Mouse (Mus musculus) yolk sac, embryonic 10.5 days (tissue): ENCODE measurements around the gene Plekhh2.
A peak's percentile ranks its signal among the peaks of the same experiment; 100 is the strongest.

ENCODE experiments used
- DNase-seq: peaks from one replicate; pipeline ENCODE4 v3.0.0-alpha.2; 2017; ENCODE audit warnings: low spot score

Gene Plekhh2

DNA sequence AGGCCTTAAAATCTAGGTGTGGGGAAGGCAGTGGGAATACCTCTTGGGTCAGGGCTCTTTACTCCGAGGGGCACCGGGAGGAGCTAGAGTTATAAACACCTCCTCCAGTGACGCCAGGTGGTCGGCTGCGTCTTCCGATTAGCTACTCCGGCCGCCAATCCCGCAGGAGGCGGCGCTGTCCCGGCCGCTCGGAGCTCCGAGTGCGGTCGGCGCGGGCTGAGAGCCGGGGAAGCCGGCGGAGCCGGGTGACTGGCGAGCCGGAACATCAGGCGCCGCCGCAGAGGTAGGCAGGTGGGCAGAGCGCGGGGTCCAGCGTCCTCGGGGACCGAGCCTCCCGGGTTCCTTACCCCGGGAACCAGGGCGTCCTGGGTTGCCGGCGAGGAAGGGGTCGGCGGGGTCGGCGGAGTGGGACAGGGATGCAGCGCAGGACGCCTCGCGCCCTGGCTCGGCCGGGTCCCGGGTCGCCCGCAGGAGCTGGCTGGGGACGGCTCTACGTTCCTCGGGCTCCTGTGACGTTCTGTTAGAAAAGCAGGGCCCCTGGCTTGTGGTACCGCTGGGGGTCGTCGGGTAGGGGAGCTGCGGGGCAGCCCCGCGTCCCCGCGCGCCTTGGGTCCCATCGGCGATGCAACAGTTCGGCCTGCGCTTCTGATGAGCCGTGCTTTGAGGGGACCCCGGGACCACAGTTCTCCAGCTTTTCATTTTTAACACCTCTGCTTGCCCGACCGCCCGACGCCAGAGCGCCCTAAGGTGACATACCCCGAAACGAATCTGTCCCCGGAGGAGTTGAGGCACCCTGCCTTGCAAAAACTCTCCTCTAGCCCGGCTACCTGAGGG, at the start of gene Plekhh2:
Gene Plekhh2 (plus strand): TSS at position 214 of the 834 bp plus-strand sequence.
- peak; percentile 87 for DNase-seq

DNA sequence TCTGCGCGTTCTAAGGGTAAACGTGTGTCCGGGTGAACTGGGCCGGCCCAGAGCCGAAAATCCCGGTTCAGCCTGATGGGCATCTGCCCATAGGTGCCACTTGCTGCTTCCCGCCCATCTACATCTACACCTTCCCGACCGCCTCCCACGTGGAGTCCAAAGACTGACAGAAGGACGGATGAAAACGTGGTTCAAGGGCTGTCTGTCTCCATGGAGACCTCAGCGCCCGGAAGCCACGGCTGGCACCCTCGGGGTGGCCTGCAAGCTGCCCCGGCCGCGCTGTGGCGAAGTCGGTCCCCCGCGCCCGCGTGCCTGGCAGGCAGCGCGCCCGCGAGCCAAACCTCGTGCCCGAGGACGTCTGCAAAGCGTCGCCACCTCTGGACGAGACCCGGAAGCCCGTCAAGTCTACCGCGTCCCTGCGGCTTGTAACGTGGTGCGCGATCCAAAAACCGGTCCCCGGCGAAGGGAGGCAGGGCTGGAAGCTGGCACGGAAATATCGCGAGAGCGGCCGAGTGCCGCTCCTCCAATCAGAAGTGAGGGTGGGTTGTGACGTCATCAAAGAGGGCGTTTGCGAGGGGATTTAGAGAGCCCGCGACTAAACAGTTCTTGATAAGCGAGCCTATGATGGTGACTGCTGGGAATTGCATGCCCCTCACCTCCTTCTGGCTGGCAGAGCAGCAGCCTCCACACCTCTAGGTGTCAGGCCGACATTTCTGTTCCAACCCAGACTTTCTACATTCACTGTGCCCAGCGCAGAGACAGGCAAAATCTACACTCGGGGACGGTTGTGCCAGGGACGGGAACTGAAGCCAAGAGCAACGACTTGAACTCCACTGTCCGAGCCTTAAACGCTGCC, 45.7 kb upstream of the Plekhh2 start, which contains the start of gene Thada:
Gene Thada (minus strand): TSS at position 453 of the 856 bp plus-strand sequence.
- DNase-seq: peak; percentile 96

DNA sequence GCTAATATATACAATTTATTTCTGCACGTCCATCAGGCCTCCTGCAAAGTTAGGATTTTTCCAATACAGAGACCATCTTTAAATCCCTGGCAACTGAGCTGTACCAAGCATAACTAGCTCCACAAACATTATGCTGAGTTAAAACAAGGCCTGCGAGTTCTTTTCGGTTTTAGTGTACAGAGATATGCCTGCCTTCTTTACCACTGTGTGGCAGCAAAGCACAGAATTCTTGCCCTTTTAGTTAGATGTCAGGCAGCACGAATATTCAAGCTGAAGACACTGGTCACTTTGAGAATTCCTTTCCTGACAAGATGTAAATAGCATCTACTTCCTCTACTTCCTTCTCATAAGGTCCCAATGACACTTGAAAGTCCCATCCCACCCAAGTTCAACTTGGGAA, 37.4 kb upstream of the Plekhh2 start:
- DNase-seq: no peak

DNA sequence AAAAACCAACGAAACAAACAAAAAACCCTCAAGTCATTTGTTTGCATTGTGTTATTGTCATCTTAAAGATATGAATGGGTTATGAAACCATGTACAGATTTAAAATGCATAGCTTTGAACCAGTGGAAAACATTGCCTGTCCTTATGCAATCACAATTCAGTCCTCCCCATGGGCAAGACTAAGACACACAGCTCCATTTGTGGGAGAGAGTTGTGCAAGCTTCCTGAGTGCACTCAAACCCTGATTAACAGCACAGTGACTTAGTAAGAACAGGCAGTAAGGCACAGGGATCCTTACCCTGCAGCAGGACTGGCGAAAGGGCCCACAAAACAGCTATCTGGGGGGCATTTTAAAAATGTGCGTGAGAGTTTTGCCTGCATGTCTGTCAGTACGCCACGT, 34.5 kb upstream of the Plekhh2 start:
- no peak for DNase-seq

DNA sequence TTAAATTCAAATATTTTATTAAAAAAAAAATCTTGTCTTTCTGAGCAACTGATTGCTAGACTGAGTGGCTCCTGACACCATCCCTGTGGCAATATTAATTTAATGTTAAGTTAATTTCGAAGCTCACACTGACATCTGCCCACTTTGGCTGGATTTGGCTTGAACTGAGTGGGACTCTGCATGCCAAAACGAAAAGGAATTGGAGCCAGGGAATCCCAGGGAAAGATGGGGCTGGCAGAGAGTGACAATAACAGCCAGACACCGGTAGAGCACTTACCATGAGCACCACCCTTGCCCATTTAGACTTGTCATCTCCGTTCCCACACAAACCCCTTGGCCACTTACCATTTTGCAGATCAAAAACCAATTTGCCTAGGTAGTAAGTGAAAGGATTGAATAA, 33.4 kb upstream of the Plekhh2 start:
- no peak for DNase-seq

DNA sequence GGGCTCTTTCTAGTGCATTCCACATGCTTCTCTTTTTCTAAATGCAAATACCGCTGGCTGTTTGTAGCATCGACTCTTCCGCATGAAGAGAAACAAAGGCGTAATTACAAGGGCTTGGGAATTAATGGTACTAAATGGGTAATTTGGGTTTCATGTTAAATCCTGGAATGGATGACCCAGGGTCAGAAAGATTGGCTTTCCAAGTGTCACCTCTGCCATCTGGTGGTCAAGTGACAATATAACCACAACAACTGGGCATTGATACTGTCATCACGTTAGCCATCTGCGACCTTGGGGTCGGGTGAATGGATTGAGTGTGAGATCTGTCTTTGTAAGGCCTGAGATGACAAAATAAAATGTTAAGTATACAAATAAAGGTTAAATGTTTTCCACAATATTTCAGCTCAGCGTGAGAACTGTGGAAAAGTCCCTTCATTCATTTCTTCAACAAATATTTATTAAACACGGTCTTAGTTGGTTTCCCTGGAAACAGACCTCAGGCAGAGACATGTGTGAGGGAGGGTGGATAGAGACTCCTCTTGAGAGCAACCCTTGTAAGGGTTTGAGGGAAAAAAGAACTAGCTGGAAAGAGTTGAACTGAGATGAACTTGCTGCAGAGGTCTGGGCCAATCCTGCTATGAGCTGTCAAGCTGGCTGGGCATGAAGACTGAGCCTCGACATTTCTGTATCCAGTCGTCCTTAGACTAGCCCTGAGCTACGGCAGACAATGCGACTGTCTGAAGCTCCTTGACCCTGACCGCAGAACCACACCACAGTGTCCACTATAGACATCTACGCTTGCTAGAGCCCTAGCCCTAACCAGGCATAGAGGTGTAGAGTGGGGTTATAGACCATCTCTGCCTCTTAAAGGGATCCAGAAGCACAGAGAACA, 31.0 kb upstream of the Plekhh2 start:
- no peak for DNase-seq

DNA sequence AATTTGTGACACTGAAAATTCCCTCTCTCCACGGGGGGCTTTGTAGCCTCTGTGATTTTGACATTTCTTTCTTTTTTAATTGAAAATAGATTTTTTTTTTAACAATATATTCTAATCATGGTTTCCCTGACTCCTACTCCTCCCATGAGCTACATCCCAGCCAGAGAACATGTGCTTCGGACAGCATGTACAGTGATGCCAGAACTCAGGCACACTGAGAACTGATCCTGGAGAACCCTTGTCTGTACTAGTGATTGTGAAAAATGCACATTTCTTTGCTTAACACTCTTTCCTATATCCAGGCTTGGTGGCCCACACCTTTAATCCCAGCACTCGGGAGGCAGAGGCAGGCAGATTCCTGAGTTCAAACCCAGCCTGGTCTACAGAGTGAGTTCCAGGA, 28.9 kb upstream of the Plekhh2 start:
- DNase-seq: no peak

DNA sequence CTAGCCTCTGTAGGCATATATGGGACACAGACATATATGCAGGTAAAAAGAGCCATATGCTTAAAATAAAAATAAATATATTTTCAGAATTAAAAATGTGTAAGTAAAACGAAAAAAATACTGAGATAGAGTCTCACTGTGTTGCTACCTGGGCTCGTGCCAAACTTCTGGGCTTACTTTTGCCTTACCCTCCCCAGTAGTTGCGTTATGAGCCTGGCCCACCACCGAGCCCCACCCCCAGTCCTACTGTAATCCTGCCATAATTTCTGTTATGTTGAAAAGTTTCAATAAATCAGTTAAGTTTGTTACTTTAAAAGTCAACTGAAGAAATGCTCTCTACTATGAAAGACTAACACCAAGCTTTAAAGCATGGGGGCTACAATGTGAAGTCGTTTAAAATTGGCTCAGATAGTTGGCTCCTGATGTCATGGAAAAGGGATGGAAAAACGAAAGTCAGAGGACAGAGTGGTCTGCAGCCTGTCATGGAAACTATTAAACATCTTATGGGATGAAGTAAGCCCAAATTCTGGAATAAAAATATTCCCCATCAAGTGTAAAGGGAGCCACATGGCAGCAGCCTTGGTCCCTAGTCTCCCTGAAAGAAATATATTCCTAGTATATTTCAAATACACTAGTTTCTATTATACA, 27.9 kb upstream of the Plekhh2 start:
- no peak for DNase-seq

DNA sequence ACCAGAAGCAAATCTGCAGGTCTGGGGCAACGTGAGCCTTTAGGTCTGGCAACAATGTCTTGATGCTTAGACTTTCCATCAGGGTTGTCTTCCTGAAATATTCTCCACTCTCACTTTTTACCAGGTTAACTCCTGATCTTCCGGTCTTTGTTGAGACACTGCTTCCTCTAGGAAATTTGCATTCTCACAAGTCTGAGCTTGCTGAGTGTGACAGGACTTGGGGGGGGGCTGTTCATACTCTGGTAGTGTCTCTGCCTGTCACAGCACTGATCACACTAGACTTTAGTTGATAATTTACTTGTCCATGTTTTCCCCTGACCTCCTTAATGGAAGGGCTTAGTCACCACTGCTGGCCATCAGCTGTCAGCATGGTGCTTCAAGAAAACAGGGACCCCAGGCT, 24.3 kb upstream of the Plekhh2 start:
- no peak for DNase-seq

DNA sequence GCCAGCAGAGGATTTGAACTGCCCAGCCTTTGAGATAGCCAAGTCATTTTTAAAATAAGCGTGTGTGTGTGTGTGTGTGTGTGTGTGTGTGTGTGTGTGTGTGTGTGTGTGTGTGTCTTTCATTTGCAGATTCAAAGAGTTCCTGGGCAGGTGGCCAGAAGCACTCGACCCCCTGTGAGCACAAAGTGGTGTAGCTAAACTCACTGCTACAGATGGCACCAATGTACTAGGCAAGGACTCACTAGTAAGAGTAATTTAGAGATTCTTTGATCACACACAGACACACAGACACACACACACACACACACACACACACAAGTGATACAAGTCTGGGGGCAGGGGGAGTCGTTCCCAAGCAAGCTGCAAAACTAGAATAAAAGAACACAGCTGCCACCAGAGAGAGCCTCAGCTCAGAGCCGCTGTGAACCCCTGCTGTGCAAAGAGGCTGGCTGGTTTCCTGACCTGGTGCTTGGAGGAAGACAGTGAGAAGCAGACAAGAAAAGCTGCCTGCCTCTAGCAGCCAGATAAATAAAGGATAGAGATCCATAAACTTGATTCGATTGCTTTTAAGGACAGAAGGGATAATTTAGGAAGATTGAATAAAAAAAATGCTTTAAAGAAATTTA, 19.3 kb upstream of the Plekhh2 start:
- no peak for DNase-seq

DNA sequence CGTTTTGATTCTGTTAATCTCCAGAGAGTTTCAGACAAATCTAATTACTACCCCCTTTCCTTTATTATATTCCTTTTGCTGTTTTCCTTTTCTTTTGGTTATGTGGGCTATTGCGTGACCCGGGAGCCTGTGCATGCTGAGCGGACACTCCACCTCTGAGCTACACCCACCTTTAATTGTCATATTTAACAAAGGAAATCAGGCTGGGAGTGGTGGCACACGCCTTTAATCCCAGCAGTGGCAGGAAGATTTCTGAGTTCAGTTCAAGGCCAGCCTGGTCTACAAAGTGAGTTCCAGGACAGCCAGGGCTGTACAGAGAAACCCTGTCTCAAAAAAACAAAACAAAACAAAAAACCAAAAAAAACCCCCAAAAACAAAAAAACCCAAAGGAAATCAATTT, 14.7 kb upstream of the Plekhh2 start:
- no peak for DNase-seq

DNA sequence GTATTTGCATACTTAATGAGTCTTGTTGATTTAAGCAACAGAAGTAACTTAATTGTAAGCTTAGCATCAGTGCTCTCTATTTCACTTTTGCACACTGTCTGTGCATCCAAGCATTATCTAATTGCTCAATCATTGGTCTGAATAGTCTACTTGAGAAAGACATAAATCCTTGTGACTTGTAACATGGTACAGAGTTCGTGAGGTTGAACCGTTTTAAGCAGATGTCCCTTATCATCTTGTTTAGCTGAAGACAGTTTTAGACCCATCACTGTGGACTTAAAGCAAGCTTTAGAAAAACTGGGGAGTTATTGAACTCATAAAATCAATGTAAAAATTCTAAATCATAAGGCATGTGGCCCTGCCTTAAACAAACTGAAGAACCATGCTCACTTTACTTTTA, 14.1 kb upstream of the Plekhh2 start:
- no peak for DNase-seq

DNA sequence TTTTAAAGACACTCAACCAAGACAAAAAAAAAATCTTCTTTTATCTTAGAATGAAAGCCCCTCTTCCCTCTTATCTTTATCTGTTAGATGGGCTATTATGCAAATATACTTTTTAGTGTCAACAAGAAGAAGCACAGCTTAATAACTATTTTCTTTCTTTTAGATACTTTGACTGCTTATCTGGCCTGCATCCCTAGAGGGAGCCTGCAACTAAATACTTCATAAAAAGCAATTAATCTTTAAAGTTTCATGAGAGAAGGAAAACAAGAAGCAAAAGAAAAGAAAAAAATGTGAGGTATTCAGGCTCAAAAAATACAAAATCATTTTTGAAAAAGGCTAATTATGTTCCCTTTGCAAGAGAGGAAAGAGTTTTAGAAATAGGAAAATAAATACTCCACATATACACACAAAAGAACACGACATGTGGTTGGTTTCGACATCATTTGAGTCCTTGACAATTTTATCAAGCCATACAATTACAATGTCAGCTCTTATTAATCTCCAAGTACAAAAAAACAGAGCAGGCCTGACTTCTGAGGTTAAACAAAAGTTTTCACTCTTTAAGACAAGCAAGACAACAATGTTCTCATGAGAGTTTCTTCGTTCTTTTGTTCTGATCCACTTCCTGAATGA, 13.6 kb upstream of the Plekhh2 start:
- DNase-seq: no peak

DNA sequence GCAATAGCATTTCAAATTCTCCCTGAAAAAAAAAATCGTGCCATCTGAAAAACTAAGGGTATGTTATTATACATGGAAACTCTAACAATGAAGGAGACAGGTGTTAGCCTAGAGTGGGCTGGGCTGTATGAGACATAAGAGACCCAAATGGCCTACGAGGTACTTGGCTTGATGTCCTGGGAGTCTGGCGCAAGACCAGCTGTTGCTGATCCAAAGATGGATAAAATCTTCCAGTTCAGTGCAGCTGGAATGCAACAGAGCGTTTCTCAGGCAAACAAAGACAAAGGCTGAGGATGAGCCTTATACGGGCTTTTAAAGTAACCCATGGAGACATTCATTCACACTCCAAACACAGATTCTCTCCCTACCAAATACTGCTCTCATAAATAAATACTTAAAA, 13.1 kb upstream of the Plekhh2 start:
- no peak for DNase-seq

DNA sequence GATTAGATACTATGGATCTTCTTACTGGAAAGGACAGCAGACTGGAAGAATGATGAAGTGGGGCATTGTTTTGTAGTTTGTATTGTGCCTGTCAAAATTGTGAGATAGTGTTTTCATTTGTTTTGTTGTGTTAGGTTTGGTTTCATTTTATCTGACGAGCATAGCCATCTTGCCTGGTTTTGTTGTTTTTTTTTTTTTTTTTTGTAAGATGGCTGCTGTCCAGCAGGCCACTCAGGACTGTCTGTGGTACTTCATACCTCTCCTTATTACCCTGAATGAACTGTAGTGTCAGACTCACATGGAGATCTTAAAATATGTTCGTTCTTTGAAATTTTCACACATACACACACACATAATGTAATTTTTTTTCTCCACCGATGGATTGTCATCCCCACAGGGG, 9.4 kb upstream of the Plekhh2 start:
- no peak for DNase-seq

DNA sequence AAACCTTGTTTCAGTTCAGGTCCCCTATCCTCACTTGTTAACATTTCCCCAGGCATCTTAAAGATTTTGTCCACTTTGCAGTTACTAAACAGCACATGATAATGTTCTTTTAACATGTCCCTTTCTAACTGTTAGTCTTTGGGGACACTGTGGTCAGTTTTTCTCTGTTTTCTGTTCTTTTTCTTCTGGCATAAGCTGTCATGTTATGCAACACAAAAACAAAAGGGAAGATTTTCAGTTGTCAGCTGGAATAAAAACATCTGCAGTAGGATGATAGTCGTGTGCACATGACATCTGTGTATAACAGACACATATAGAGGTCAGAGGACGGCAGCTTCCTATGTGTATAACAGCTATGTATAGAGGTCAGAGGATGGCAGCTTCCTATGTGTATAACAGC, 5.8 kb upstream of the Plekhh2 start:
- no peak for DNase-seq

DNA sequence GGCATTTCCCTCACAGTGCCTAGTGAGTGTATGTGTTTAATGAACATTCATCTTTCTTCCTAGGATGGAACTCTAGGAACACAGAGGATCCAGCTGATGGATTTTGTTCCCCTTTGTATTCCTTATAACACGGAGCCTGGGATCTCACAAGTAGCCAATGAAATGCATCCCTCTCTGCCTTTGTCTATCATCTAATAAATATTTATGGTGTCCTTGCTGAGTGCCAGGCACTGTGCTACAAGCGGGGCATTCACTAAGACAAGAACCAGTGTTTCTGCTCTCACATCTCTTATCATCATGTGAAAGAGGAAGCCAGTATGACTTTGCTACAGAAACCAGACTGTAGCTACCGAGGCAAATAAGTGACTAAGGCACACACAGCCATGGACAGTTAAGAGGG, 3.0 kb upstream of the Plekhh2 start:
- no peak for DNase-seq

DNA sequence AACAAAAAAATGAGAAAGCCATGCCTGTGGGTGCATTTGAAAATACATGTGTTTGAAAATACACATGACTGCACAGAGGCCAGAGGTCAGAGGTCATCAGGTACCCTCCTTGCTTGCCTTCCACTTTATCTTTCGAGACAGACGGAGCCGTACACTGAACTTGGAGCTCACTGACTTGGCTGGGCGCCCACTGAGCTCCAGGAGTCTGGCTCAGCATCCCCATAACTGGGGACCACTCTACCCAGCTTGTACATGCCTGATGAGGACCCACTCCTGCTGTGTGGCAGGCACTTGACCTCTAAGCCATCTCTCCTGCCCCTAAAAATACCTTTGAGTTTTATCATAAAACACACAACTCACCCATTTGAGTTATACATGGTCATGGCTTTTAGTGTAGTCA, 2.5 kb upstream of the Plekhh2 start:
- no peak for DNase-seq

DNA sequence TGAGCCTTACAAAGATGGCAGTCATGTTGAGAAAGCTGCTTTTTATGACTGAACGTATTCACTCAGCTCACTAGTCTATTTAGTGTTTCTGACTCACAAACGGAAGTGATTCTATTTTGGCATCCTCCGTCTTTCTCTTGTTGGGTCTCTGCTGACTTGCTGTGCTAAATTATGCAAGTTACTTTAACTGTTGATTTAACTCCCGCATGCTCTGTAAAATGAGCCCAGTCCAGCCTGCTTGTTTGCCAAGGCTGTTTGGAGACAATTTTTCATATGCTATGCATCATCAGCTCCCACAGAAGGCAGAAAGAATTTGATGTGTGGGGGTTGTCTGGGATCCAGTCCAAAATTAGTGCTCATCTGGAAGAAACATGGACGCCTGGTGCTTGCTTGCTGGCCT, 1.3 kb upstream of the Plekhh2 start:
- no peak for DNase-seq

DNA sequence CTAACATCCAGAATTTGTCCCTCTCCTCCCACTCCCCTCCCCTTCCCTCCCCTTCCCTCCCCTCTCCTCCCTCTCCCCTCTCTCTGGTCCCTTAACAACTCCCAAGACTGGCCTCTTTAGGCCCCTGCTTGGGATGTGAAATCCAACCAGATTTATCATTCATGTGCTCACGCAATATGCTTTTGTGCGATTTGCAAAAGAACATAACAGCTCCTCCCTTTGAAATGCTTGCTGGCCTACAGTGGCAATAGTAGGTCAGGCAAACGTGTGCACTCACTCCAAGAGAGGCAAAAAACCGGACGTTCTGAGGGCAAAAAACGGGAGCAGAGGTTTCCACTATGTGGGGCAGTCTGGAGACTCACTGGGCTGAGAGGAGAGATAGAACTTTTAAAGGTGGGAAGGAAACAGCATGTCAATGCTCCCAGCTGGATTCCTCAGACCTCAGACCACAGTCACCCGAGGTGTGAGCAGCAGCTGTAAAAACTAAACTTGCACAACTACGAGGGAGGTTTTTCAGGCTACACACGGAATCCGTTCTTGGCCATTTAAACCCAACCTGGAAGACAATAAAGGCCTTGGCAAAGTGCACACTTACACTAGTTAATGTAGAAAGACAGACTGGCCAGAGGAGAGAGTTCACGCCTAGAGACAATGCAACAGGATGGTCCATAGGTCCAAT, 595 bp upstream of the Plekhh2 start:
- DNase-seq: no peak
